In the genomic region with DNA sequence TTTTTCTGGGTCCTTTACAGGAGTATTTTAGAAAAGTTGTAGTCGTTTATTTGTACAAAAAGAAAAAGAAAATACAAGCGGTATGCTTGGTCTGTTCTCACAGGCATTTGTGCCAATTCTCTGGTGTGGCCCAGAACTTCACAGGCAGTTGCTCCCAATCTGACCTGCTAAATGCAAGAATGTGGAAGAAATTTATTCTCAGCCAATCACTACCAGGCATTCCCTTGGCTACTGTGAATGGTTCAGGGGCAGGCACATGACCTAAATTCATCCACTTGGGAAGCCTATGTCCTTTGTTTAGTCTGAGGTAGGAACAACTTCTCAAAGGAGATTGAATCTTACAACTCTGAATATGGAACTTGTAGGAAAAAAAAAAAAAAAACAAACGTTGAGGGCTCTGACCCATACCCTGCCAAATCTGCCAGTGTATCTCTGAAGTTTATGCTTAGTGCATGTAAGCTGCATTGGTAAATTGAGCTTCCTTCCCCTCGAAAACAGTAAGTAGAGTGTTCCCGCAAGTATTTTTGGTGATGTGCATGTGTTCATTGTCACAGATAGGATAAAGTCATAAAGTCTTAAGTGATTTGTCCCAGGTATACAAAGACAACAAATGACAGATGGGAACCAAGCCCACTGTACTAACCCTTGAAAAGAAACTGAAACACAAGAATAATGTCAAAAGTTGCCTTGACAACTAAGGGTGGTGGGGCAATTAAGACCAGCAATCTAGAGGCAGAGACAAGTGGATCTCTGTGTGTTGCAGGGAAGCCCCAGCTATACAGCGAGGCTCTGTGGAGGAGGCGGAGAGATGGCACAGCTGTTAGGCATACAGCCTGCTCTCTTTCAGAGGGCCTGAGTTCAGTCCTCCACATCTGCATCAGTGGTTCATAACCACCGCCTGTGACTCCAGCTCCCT, we compare ENCODE assay signal across 13 mouse cellular contexts. TPM values are rescaled to one million over a fixed set of nuclear protein-coding genes. Genes with fewer than 3 reads are reported as not detected.
DNase-seq lines count a peak whose midpoint lies in the region; ATAC-seq and TF ChIP-seq lines count a peak whose summit lies in the region.
"Had no signal": no experiment of that assay in that cellular context is flagged by ENCODE, and none has a peak within 500 bp of the region (broad histone marks: within the 10 kb centered on the region; RNA-seq: fewer than 3 reads in every experiment).

No protein-coding gene starts in this region.

- WGBS in heart, postnatal 0 days: 49% methylated on average over 7 of the region's 8 CpGs

- H3K9ac ChIP-seq in heart, postnatal 0 days (replicated peaks; ENCODE audit: low read depth, low read length): no peak overlapping the region
- H3K9ac ChIP-seq in MEL (ENCODE audit: control insufficient read depth, low read depth, low read length, poor library complexity, severe bottlenecking): no peak overlapping the region
- H3K9ac ChIP-seq: intestine, embryonic 15.5 days had no signal

- no peak overlapping the region for H3K4me3 ChIP-seq in heart, postnatal 0 days (ENCODE audit: low read depth, low read length)
- no peak overlapping the region for H3K4me3 ChIP-seq in MEL (ENCODE audit: control insufficient read depth in 1 of 2, insufficient read depth in 1 of 2, low read depth in 2 of 2, low read length in 2 of 2)
- H3K4me3 ChIP-seq: intestine, embryonic 15.5 days had no signal

- no peaks in the 10 kb centered on the region for H3K9me3 ChIP-seq in heart, postnatal 0 days (replicated peaks; ENCODE audit: control insufficient read depth, low read length)
- no peaks in the 10 kb centered on the region for H3K9me3 ChIP-seq in MEL (replicated peaks; ENCODE audit: insufficient read depth, low read length)
- H3K9me3 ChIP-seq: intestine, embryonic 15.5 days had no signal

- intact Hi-C loops in heart, postnatal 36 days (cut with DNase I): loop anchor here (1.0 kb wide), 1 partner anchor 11 kb away; no protein-coding TSS in a partner anchor
- intact Hi-C loops in left cerebral cortex, postnatal 36 days (cut with DNase I): no loop called here

- no peaks in the 10 kb centered on the region for H3K27me3 ChIP-seq in heart, postnatal 0 days (ENCODE audit: control insufficient read depth, insufficient read depth, low read length)
- H3K27me3 ChIP-seq in MEL (ENCODE audit: control insufficient read depth in 1 of 2, insufficient read depth in 2 of 2, low read length in 2 of 2): no peaks in the 10 kb centered on the region
- H3K27me3 ChIP-seq: intestine, embryonic 15.5 days had no signal

- H3K4me1 ChIP-seq in heart, postnatal 0 days (ENCODE audit: control insufficient read depth, insufficient read depth): peaks cover 3% of the 10 kb centered on the region; the same call in 1 of the 2 replicates
- H3K4me1 ChIP-seq in MEL (ENCODE audit: control insufficient read depth in 1 of 2, insufficient read depth in 2 of 2, low read length in 2 of 2): peaks cover 5 to 8% of the 10 kb centered on the region in 2 experiments
- H3K4me1 ChIP-seq: intestine, embryonic 15.5 days had no signal

- H3K79me2 ChIP-seq in MEL (ENCODE audit: control insufficient read depth, insufficient read depth, low read length, poor library complexity): peaks cover 22% of the 10 kb centered on the region

- no peak for TF ChIP-seq POLR2A in MEL (IDR thresholded peaks at IDR 0.05; ENCODE audit: control insufficient read depth in 1 of 2, insufficient read depth in 1 of 2, low read depth in 1 of 2, low read length in 2 of 2, poor library complexity in 1 of 2)

- H3K36me3 ChIP-seq in heart, postnatal 0 days (replicated peaks; ENCODE audit: control insufficient read depth, insufficient read depth, low read length): peaks cover 3% of the 10 kb centered on the region; the same call in 1 of the 2 replicates
- H3K36me3 ChIP-seq in MEL (ENCODE audit: control insufficient read depth in 1 of 2, insufficient read depth in 2 of 2, low read length in 2 of 2): peaks cover 4 to 13% of the 10 kb centered on the region in 2 experiments
- H3K36me3 ChIP-seq: intestine, embryonic 15.5 days had no signal

- DNase-seq in heart, postnatal 0 days (ENCODE audit: low spot score): peak; percentile 28
- DNase-seq in heart, postnatal 36 days: no peak
- DNase-seq in MEL (ENCODE audit: low read depth, low spot score): peak; percentile 57
- DNase-seq in fibroblast of lung, adult 2 months (ENCODE audit: low read depth): peak; percentile 77
- peak; percentile 30 for DNase-seq in kidney, postnatal 10 days
- DNase-seq in left cerebral cortex, postnatal 36 days (ENCODE audit: low spot score in 2 of 2): no peak
- DNase-seq in adrenal gland, postnatal 36 days: no peak
- DNase-seq: adrenal gland, postnatal 14 days; cerebellum, postnatal 36 days; heart, adult 18-20 months had no signal

- H3K27ac ChIP-seq in heart, postnatal 0 days (ENCODE audit: low read depth): no peak overlapping the region
- H3K27ac ChIP-seq in MEL (ENCODE audit: control insufficient read depth, low read depth, low read length): no peak overlapping the region
- H3K27ac ChIP-seq: intestine, embryonic 15.5 days; macrophage had no signal

- TF ChIP-seq EP300 in heart, postnatal 0 days (IDR thresholded peaks at IDR 0.05; ENCODE audit: low read depth): no peak
- TF ChIP-seq EP300 in MEL (IDR thresholded peaks at IDR 0.05; ENCODE audit: low read depth in 1 of 2, low read length in 2 of 2): no peak

- no peak overlapping the region for H3K4me2 ChIP-seq in heart, postnatal 0 days (ENCODE audit: low read depth, low read length)
- H3K4me2 ChIP-seq: intestine, embryonic 15.5 days had no signal

- no peak for ATAC-seq in heart, postnatal 0 days (ENCODE audit: insufficient read depth, low read depth)
- ATAC-seq in cerebellum, adult (ENCODE audit: insufficient number of reproducible peaks, low FRiP score, low TSS enrichment): no peak
- ATAC-seq: intestine, embryonic 15.5 days had no signal

- TF ChIP-seq CTCF in heart, postnatal 0 days (IDR thresholded peaks at IDR 0.05; ENCODE audit: low read depth): no peak
- no peak for TF ChIP-seq CTCF in MEL (IDR thresholded peaks at IDR 0.05 in 2 of 3, conservative IDR thresholded peaks at IDR 0.05 in 1 of 3; ENCODE audit: control insufficient read depth in 1 of 3, insufficient read depth in 1 of 3, low read depth in 2 of 3, low read length in 3 of 3, poor library complexity in 1 of 3, severe bottlenecking in 1 of 3)

- TF ChIP-seq RAD21 in MEL (IDR thresholded peaks at IDR 0.05; ENCODE audit: low read depth, low read length): no peak

TF ChIP-seq in MEL, 35 proteins besides CTCF, POLR2A, EP300 and RAD21:
- 0 out of 2 replicates have a peak, but pooled peaks have one; percentile 10 for TF ChIP-seq SIN3A (IDR thresholded peaks at IDR 0.05; ENCODE audit: low read length)
- TF ChIP-seq TCF12 (IDR thresholded peaks at IDR 0.05; ENCODE audit: low read depth, low read length): no peak
- peak; percentile 93 for TF ChIP-seq ZNF384 (IDR thresholded peaks at IDR 0.05; ENCODE audit: low read depth, low read length)
- no peak for TF ChIP-seq ZMIZ1 (IDR thresholded peaks at IDR 0.05; ENCODE audit: low read depth, low read length)
- no peak for TF ChIP-seq POLR2AphosphoS5 (IDR thresholded peaks at IDR 0.05; ENCODE audit: borderline replicate concordance, low read depth, low read length)
- TF ChIP-seq USF2 (IDR thresholded peaks at IDR 0.05; ENCODE audit: borderline replicate concordance in 1 of 2, insufficient read depth in 1 of 2, low read depth in 1 of 2, low read length in 2 of 2): 0 out of 4 replicates have a peak, but pooled peaks of 1 of the 2 experiments have one; percentile 16
- no peak for TF ChIP-seq JUND (IDR thresholded peaks at IDR 0.05; ENCODE audit: low read depth, low read length)
- no peak for TF ChIP-seq ETS1 (IDR thresholded peaks at IDR 0.05; ENCODE audit: low read depth, low read length)
- no peak for TF ChIP-seq E2F4 (IDR thresholded peaks at IDR 0.05; ENCODE audit: borderline replicate concordance, low read depth, low read length)
- no peak for TF ChIP-seq GATA1 (IDR thresholded peaks at IDR 0.05; ENCODE audit: low read depth, low read length)
- peak; percentile 79 for TF ChIP-seq USF1 (IDR thresholded peaks at IDR 0.05; ENCODE audit: low read depth, low read length)
- no peak for TF ChIP-seq CHD2 (IDR thresholded peaks at IDR 0.05; ENCODE audit: low read length)
- TF ChIP-seq BHLHE40 (IDR thresholded peaks at IDR 0.05; ENCODE audit: borderline replicate concordance, low read depth, low read length): no peak

RNA-seq across cellular contexts. Expression of a gene that starts 2.7 kb away (rescaled TPM):
- 177 and 180 TPM in 2 replicates for total RNA-seq in heart, postnatal 0 days (2014; rRNA removed; ENCODE audit: low replicate concordance)
- polyA plus RNA-seq in heart, postnatal 0 days (2015; fragmentation: Nextera tagmentation; extraction: Ambion mirVana): 109 and 124 TPM in 2 replicates
- 10 to 100 TPM; 60.8 to 67.1 TPM for total RNA-seq in heart, postnatal 36 days (2021)
- total RNA-seq in MEL (2012; rRNA removed): 216 and 275 TPM in 2 replicates
- 10 to 100 TPM in 1 of 2 experiments, not detected in 1; 13.2 TPM for polyA plus RNA-seq in MEL (2012; ENCODE audit: insufficient read depth in 1 of 2, insufficient read length in 2 of 2, low read depth in 1 of 2, low replicate concordance in 2 of 2, missing spikeins in 1 of 2)
- total RNA-seq in left cerebral cortex, postnatal 36 days (2021): 10 to 100 TPM; 23.0 to 34.0 TPM
- 10 to 100 TPM; 40.8 to 43.6 TPM for total RNA-seq in adrenal gland, postnatal 36 days (2021)

RNA-seq across cellular contexts. Expression of a gene that starts 23.5 kb away (rescaled TPM):
- total RNA-seq in heart, postnatal 0 days (2014; rRNA removed; ENCODE audit: low replicate concordance): 1.7 and 4.0 TPM in 2 replicates
- 2.6 and 3.4 TPM in 2 replicates for polyA plus RNA-seq in heart, postnatal 0 days (2015; fragmentation: Nextera tagmentation; extraction: Ambion mirVana)
- total RNA-seq in heart, postnatal 36 days (2021): 1 to 10 TPM; 2.0 to 2.3 TPM
- 0.42 and 0.88 TPM in 2 replicates for total RNA-seq in MEL (2012; rRNA removed)
- polyA plus RNA-seq in MEL (2012; ENCODE audit: insufficient read depth in 1 of 2, insufficient read length in 2 of 2, low read depth in 1 of 2, low replicate concordance in 2 of 2, missing spikeins in 1 of 2): 1 to 10 TPM in 1 of 2 experiments, not detected in 1; 2.5 TPM
- total RNA-seq in left cerebral cortex, postnatal 36 days (2021): 1 to 10 TPM; 3.7 to 4.0 TPM
- total RNA-seq in adrenal gland, postnatal 36 days (2021): 1 to 10 TPM; 2.3 to 4.7 TPM

Comparison
In these comparisons a context has a peak if more than half of its experiments do, and no peak if none do; other contexts are left out.
1. DNase-seq: peak in heart, postnatal 0 days (single experiment), MEL (single experiment), fibroblast of lung, adult 2 months (single experiment) and kidney, postnatal 10 days (single experiment); none in heart, postnatal 36 days (0 of 2), left cerebral cortex, postnatal 36 days (0 of 2) and adrenal gland, postnatal 36 days (0 of 2).